Mouse (Mus musculus): Measurements from ENCODE around the gene Oscp1.
"Not testable (repeated sequence)": the region's sequence is repeated elsewhere in the genome, so short reads cannot be mapped to it uniquely, and the experiment has no call there.

The Oscp1 gene

DNA sequence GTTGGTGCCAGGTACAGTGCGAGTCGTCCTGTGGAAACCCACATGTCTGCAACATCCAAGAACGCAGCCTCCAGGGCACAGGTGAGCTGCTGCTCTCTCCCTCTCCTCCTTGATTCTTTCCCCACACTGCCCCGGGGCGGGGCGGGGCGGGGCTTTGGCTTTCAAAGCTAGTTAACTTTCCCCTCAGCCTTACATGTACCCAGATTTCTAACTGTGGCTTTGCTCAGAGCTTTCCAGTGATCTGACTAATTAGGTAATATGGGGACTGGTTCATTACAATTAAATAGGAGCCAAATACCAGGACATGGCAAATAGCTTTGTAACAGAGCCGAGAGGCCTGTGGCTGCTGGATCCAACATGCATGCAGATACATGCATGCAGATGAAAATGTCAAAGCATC lies 26.0 kb downstream of the Oscp1 start:
- DNase-seq = no peak

DNA sequence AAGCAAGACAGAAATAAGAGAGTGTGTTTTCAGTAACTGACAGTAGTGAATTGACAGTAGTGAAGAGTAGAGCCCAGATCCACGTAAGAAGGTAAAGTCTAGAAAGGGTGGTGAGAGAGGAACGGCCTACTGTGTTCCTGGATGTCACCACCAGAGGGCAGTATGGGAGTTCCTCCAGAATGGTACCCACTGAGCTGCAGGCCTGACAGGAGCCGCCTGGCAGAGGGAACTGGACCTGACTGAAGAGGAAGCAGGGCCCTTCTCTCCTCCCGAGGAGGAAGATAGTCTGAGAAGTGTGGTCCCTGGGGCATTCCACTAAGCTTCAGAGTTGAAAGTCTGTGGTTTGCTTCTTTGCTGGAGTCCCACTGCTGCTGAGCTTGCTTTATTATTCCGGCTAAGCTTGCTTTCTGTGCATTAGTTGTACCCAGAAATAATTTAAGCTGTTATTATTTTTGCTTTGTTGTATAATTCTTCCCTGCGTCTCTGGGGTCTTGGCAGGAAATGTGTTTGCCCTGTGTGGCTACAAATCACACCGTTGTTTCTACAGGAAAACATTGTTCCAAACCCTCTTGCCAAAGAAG lies 27.7 kb downstream of the Oscp1 start:
- peak; percentile 93 to 95 for DNase-seq

DNA sequence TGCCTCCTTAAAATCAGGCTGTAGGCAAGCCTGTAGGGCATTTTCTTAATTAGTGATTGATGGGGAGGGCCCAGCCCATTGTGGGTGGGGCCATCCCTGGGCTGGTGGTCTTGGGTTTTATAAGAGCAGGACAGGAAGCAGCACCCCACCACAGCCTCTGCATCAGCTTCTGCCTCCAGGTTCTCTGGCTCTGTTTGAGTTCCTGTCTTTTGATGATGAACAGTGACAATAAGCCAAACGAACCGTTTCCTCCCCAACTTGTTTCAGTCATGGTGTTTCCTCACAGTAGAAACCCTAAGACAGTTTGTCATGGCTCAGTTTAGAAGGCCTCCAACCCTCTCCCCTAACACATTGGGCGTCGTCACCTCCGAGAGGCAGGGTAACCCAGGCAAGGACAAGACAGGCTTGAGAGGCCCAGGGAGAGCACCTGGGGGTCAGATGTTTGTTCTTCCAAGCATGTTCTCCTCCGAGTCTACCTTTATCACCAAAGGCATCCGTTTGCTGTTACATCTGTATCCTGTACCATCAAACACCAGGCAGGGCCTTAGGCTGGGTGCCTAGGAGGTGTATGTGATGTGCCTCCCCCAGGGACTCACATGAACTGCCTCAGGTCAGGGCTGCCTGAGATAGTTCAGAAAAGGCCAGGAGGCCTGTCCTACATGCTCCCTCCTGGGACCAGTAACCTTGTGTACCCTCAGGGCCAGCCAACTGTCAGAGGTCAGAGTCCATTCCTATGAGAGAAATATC lies 31.9 kb downstream of the Oscp1 start:
- DNase-seq = no peak

DNA sequence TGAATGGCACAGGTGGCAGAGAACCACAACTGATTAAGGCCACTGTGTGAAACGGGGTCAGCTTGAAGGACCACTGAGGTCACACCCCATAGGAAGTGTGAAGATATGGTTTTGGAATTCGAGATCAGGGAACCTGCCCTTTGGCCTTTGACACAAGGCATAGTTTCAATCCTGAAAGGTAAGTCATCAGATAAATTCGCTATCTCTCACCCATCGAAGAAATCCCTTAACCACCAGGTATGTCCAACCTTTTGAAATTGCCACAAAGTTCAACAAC lies 32.4 kb downstream of the Oscp1 start:
- no peak for DNase-seq

DNA sequence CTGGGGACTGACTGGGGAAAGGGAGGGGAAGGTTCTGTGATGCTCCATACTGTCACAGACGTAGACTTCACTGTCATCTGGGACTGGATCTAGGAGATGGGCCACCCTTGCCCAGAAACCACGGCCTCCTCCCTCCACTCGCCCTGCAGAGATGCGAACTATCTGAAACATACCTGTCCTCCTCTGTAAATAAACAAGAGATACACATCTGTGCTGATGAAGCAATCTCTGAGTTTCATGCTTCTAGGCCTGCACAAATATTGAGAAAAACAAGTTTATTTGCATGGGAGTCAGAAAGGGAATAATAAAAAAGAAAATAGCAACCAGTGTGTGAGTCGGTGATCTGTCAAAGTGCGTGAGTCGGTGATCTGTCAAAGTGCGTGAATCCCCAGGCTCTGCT lies 33.5 kb downstream of the Oscp1 start:
- DNase-seq = no peak

DNA sequence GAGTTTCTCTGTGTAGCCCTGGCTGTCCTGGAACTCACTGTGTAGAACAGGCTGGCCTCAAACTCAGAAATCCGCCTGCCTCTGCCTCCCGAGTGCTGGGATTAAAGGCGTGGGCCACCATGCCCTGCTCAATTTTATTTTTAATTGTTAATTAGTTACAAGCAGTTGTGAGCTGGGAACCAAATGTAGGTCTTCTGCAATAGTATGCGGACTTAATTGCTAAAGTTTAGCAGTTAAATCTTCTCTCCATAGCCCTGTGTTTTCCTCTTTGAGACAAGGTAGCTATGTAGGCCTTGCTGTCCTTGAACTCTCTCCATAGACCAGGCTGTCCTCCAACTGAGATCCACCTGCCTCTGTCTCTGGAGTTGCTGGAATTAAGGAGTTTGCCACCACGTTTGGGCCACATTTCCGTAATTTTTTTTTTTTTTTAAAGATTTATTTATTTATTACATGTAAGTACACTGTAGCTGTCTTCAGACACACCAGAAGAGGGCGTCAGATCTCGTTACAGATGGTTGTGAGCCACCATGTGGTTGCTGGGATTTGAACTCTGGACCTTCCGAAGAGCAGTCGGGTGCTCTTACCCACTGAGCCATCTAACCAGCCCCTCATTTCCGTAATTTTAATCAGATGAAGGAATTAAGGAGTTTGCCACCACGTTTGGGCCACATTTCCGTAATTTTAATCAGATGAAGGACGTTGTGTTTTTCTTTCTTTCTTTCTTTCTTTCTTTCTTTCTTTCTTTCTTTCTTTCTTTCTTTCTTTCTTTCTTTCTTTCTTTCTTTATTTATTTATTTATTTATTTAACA lies 37.5 kb downstream of the Oscp1 start:
- DNase-seq = not testable (repeated sequence)

DNA sequence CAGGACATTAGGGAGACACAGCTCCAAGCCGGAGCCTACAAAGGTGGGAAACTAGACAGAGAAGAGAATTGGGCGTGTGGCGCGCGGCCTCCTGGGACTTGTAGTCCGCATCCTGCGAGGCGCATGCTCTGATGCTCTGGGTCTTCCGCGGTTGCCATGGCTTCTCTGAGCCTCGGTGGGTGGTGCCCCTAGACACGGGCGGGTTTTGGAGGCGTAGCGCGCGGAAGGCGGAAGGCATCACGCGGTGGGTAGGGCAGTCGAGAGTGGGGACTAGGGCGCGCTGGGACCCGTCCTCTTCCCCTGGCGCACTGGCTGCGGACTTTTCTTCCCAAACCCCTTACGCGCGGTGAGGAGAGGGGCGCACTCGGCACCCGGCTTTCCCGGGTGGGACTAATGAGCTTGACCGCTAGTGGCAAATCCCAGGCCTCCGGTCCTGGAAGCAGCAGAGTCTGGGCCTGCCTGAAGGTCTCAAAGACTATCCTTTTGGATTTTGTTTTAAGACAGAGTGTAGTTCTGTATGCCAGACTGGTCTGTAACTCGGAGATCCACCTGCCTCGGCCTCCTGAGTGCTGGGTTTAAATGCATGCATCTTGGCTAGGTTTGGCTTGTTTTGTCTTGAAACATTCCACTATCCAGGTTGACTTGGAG lies 38.2 kb downstream of the Oscp1 start, which contains the start of gene Lsm10:
Lsm10 (plus strand) TSS at position 160 of the 648 bp plus-strand sequence.
- peak; percentile 95 to 98 for DNase-seq

DNA sequence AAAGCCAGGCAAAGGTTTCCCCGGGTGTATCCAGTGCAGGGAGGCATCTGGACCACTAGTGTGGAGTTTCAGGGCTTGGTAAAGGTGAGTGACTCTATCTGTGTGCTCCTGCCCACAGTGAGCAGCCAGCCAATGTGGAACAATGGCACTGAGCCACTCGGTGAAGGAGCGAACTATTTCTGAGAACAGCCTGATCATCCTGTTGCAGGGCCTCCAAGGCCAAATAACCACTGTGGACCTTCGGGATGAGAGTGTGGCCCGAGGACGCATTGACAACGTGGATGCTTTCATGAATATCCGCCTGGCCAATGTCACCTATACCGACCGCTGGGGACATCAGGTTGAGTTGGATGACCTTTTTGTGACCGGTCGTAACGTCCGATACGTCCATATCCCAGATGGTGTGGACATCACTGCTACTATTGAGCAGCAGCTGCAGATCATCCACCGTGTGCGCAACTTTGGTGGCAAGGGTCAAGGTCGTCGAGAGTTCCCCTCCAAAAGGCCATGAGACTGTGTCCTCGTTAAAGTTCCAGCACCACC lies 39.4 kb downstream of the Oscp1 start:
- no peak for DNase-seq

DNA sequence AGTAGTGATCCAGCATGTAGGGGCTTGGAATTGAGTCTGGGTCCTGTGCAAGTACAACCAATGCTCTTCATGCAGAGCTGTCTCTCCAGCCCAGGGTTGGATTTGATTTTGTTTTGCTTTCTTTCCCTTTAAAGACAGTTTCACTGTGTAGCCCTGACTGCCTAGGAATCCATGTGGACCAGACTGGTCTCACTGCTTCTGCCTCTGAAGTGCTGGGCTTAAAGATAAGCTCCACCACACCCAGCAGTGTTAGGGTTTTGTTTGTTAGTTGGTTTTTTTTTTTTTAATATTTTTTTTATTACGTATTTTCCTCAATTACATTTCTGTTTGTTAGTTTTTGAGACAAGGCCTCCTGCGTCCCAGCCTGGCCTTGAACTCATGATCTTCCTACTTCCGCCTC lies 41.0 kb downstream of the Oscp1 start:
- DNase-seq = no peak

DNA sequence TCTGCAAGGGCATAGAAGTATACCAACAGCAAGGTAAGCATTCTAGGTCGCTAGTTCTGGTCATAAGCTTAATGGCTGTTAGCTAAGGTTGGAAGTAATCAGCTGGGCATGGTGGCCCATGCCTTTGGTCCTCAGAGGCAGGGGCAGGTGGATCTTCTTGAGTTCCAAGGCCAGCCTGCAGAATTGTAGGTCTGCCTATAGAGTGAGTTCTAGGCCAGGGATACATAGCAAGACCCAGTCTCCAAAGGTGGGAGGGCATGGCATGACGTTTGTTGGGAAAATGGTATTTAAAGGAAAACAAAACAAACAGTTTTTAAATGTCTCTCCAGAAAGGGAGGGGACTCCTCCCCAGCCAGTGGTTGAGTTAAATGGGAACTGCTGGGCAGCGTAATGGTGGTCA lies 42.4 kb downstream of the Oscp1 start:
- DNase-seq = no peak

DNA sequence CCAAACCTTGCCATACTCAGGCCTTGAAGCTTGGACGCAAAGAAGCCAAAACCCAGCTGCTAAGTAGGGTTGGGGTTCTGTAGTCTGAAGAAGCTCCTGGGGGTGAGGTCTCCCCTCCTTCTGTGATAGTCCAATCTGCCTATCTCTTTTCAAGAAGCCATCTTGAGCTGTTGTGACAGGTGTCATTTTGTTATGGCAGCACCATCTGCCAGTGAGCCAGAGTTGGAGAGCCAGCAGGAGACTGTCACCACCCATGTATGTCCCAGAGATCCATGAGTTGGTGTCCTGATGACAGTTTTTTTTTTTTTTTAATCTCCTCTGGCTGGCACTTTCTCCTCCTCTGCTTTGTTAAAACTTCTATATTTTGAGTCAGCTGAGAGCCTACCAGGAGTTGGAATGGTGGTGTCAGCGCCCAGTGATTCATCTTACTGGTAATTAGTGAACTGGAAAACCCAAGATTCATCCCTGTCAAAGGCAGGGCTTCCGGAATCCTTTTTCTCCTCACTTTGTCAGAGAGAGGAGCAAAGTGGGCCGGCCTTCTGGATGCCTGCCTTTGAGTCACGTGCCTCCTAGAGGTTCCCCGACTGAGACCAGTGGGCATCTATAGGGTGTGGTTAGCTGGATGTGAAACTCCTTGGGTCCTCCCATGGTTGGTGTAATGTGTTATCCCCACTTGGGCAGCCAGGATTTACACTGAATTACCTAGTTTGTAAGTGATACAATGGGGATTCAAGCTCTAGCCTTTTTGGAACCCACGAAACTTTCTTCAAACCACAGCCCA lies 43.9 kb downstream of the Oscp1 start:
- DNase-seq = peak; percentile 46 to 56

DNA sequence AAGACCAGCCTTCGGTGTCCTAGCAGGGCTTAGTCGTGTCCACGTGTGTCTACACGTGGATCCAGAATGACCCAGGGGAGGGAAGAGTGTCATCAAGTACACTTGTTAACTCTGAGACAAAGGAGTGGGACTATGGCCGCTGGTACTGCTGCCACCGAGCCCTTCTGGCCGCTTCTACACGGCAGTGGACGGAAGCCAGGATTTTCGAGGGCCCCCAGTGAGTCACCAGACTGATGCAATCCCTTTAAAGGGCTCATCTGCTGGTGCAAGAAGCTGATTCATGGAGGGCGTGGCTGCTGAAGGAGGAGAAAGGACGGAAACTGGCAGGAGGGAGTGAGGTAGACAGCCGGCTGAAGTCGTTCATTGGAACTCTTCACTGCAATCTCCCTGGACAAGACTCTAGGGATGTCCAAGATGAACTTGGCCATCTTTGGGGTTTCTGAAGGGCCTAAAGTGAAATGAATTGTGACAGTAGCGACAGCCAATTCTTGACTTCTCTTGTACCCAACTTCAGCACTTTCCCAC lies 44.8 kb downstream of the Oscp1 start:
- peak; percentile 91 to 92 for DNase-seq

DNA sequence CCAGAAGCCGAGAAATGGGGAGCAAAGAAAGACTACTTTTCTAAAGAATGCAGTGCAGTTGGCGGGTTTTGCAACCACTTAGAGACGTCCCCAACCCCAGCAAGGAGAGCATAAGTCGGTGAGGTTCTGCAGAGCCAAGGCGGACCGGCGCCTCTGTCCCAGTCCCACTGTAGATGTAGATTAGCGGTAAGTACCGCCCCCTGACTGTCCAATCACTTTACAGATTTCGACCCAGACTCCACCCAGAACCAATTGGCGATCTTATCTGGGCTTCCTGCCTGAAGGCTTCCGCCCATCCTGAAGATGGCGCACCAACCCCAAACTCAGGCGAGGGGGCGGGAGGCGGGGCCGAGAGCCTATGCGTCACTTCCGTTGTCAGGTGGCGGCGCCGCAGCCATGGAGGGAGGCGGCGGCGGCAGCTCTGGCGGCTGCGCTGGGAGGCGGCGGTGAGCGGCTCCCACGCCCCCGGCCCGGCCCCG lies 45.3 kb downstream of the Oscp1 start, which contains the start of gene Stk40:
Stk40 (plus strand) TSS at position 368 of the 479 bp plus-strand sequence.
- peak; percentile 99 for DNase-seq

DNA sequence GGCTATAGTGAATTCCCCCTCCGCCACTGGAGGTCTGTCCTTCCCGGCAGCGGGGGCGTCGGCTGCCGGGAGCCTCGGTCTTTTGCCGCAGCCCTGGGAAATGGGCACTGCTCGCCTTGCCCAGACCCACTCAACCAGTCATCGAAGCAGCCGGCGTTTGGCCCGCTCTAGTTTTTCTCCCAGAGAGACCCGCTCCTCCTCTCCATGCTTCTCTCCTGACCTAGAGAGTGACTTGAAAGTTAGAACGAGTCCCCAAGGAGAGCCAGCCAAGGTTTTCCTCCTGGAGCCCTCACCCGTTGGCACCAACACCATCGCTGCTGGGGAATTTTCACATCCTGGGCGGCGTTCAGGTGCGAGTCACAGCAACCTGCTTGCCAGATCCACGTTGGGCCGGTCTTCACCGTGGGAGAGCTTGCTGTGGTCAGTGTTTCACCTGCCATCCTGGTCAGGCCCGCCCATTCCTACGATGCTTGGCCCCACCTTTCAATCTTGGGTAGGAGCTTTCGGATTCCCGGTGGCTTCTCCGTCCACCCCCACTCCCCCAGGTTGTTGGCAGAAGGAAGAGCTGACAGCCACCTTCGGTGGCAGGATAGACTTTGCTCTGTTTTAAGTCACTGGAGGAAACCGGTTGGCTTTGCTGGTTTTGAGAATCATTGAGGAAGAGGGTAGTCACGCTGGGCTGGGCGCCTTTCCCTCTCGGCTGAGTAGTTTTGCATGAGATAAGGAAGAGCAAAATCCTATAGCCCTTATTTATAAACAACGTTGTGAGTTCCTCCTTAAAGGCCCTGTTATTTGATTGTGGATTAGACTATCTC lies 46.1 kb downstream of the Oscp1 start:
- DNase-seq = peak; percentile 62 to 72

DNA sequence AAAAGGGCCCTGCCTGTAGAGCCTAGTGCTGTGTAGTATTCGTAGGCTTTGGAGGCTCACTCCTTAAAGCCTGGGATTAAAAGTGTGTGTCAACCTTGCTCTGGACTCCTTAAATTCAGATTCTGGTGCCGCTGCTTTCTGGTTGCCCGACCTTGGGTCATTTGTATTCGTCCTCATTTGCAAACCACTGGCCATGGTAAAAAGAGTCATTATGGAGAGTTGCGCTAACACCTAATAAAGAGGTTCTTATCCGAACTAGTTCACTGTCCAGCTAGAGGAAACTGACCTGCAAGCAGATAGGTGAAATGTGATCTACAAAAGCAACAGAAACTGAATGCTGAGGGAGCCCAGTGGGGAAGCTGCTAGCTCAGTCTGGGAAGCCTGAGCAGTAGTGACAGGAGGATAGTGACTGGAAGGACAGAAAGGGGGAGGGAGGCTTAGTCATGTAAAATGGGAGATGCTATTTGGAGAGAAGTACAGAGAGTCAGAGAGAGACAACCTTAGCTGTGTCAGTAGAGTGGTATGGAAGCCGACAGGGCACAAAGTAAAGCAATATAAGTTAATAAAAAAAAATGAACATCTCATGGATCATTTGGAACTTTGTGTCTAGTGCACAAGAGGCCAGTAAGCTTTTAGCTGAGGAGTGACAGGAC lies 46.9 kb downstream of the Oscp1 start:
- peak in 1 of 2 experiments; percentile 15 for DNase-seq

DNA sequence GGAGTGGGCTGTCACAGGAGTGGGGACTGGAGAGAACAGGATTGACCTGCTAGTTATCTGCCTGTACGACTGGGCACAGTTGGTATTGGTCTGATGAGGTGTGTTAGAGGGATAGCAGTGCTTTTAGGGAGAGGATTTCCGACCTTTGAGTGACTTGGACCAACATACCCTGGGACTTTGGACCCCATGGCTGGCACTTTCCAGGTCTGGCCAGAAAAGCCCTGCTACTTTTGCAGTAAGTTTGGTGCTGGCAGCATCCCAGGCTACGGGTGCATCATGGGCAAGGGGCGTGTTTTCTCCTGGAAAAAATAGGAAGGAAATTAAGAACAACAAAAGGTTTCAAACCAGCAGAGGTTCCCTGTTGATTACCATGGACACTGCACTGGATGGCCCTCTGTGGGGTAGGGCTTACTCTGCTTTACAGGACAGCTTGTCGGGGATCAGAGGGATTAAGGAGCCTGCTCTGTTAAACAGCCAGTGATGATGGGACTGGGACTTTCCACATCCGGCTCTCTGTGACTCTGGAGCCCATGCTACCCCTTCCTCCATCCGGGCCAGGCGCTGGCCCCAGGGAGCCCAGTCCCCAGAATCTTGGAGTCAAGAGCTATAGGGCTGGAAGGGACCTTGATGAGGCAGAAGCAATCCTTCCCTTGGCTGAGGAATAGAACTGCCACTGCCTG lies 49.8 kb downstream of the Oscp1 start:
- DNase-seq = peak; percentile 51 to 52

DNA sequence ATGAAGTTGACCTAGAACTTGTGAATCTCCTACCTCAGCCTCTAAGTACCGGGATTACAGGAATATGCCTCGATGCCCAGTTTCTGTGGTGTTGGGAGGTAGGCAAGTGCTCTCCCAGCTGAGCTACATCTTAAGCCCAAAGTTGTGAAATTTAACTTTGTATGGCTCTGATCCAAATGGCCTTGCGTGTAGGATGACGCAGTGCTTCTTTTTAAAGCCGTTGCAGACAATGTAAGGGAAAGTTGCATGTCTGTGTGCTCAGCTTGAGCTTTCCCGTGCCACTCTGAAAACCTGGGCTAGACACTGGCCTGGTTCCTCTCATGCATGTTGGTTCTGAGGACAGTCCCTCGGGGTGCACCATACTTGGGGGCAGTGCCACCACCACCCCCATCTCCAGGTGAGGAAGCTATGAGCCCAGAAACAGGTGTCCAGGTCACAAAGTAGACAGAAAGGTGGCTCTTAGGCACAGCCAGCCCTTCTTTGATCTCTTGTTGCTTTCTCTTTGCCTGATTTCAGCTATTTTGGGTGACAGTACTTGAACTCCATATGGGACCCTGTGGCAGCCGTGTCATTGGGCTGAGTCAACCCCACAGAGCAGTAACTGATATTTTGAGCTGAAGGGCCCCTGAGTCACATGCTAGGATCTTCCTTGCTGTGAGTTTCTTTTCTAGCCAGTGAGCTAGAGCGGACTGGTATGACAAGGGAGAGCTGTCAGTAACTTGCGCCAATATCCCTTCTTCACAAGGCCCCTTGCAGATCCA lies 51.4 kb downstream of the Oscp1 start:
- no peak for DNase-seq

DNA sequence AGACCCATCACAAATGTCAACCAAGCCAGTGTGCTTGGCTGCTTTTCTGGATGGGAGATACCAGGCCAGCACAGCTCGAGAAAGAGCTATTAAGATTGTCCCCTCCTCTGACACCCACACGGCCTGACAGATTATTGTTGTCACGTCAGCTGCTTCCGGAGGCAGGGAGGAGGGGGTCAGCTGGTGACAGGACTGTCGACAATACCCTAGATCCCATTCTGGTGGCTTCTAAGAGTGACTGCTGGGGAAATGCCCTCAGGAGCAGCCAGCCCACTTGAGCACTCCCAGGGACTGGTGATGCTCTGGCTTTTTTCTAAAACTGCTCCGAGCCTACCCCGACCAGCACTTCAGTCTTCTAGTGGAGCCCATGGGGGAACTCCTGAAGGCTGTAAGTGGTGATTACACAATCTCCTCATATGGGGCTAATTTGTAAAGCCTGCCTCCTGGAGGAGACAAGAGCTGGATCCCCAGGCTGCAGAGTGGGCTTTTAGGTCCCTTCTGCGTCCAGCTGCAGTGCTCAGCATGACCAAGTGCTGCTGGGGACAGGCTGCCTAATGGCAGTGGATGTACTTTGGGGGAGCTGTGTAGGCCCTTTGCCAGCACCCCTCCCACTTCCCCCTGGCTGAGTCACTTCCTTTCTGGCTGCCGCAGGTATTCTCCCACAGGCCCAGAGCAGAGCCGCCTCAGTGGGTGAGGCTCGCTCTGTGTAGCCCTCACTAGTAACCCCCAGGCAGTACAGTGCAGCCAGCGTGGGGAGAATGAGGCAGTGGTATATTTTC lies 52.2 kb downstream of the Oscp1 start:
- DNase-seq = peak; percentile 70 to 72
